Mouse (Mus musculus): ENCODE measurements at regions not wholly inside any gene's neighbourhood (a gene's known extent, or its start where the extent isn't known, plus 50 kb on each side); places are given as distances from the start of the nearest gene placed in this dataset.

DNA sequence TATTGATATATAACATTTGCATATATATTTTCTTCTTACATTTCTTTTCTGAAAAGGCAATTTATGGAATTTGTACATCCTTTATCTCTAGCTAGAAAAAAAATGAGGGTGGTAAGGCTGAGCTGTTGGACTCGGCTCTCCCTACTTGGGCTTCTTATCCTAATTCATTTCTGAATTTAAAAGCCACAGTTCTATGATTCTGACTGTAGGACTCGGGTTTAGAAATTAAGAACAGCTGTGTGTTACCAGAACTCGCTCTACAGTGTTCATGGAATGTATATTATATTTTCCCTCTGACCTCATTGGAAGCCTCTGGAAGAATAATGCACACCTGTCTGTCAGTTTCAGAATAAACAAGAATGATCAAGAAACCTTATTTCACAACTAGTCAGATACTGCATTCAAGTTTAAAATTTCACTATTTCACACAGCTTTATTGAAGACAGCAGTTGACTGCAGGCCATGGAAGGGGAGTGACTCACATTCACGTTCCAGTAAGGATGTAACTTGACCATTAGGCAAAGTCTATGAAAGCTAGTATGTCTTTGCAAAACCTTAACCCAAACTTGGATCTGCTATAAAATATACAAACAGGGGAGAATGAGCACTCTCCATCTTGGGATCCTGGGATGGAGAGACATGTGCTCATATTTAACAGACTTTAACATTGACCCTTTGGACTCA lies 207.4 kb downstream of the Papss1 start:
- 0 out of 2 replicates have a peak, but pooled peaks cover 3% of the 10 kb centered on the region for H3K4me1 ChIP-seq
- WGBS = 65% methylated on average over 4 of the region's 4 CpGs
- ATAC-seq (replicated peaks; ENCODE audit: low FRiP score) = no peak

GRCm38 (mm10) chr3:131772593-131772992 lies 208.0 kb downstream of the Papss1 start:
- no peak overlapping the region for H3K4me3 ChIP-seq (replicated peaks)
- no peaks in the 10 kb centered on the region for H3K9me3 ChIP-seq (replicated peaks)
- H3K4me1 ChIP-seq = 0 out of 2 replicates have a peak, but pooled peaks cover 3% of the 10 kb centered on the region
- no peak overlapping the region for H3K27ac ChIP-seq
- H3K4me2 ChIP-seq = no peak overlapping the region
- no peaks in the 10 kb centered on the region for H3K27me3 ChIP-seq
- WGBS = 66% methylated on average over 5 of the region's 5 CpGs
- no peak for ATAC-seq (replicated peaks; ENCODE audit: low FRiP score)
- no peak overlapping the region for H3K9ac ChIP-seq
- no peaks in the 10 kb centered on the region for H3K36me3 ChIP-seq

More for the DNA sequence above, 207.4 kb downstream of the Papss1 start:
- Histone ChIP-seq H3K9ac (no peak overlapping the region), H3K27ac (no peak overlapping the region), H3K4me3 (replicated peaks) (no peak overlapping the region), H3K27me3 (no peaks in the 10 kb centered on the region), H3K36me3 (no peaks in the 10 kb centered on the region), H3K9me3 (replicated peaks) (no peaks in the 10 kb centered on the region), H3K4me2 (no peak overlapping the region)

DNA sequence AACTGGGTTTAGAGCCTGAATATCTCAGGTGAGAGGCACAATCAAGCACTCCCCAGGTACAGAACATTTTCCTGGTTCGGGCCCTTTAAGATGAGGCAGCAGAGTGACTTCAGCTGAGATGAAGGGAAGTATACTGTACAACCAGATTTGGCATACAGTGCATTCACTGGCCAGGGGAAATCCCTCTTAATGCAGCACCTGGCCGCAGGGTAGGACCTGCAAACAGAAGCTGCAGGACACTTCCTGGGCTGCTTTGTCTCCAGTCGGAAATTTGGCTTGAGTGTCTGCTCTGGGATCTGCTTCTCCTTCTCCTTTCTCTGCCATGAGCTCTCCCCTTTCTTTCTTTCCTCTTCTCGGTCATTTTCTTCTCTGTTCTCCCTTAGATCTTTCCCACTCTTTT lies 210.9 kb downstream of the Papss1 start:
- no peak for ATAC-seq (replicated peaks; ENCODE audit: low FRiP score)
- 81% methylated on average over 4 of the region's 4 CpGs for WGBS

DNA sequence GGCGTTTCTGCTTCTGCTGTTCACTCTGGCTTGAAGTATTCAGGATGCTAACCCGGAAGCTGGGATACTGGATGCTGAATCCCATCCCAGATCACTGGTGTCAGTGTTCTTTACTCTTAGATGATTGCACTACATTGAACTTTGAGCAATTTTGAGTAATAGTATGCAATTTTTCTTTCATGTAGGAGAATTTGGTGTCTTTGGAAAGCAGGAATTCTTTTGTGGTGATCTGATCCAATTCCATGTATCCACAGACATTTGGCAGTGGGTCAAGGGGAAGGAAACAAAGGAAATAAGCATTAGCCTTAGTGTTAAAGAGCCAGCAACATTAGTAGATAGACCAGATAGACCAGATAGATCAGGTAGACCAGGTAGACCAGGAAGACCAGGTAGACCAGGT lies 212.1 kb downstream of the Papss1 start:
- 78% methylated on average over 2 of the region's 2 CpGs for WGBS
- ATAC-seq (replicated peaks; ENCODE audit: low FRiP score) = no peak
- no peak overlapping the region for H3K27ac ChIP-seq
- H3K9me3 ChIP-seq (replicated peaks) = no peaks in the 10 kb centered on the region
- H3K4me3 ChIP-seq (replicated peaks) = no peak overlapping the region
- H3K4me2 ChIP-seq = no peak overlapping the region
- no peaks in the 10 kb centered on the region for H3K4me1 ChIP-seq
- H3K36me3 ChIP-seq = no peaks in the 10 kb centered on the region
- no peak overlapping the region for H3K9ac ChIP-seq
- H3K27me3 ChIP-seq = no peaks in the 10 kb centered on the region

More for the DNA sequence above, 210.9 kb downstream of the Papss1 start:
- Histone ChIP-seq H3K9ac (no peak overlapping the region), H3K4me3 (replicated peaks) (no peak overlapping the region), H3K27me3 (no peaks in the 10 kb centered on the region), H3K4me2 (no peak overlapping the region), H3K4me1 (0 out of 2 replicates have a peak, but pooled peaks cover 3% of the 10 kb centered on the region), H3K27ac (no peak overlapping the region), H3K9me3 (replicated peaks) (no peaks in the 10 kb centered on the region), H3K36me3 (no peaks in the 10 kb centered on the region)

DNA sequence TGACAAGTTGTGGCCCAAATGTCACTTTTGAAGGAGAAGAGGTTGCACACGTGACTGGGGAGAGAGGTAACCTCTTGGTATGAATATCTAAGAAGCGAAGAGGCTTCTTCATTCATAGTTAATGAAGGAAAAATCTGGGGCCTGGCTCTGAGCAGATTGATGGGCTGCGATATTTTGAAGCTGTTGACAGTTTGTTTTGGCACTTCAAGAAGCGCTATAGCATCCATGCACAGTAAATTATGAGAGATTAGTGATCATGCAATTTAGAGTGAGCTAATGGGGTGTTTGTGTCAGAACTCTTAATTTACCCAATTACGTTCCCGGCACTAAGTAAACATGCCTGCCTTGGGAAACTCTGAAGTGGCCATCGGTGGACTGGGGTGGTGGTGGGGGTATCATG lies 215.2 kb downstream of the Papss1 start:
- Histone ChIP-seq H3K9ac (no peak overlapping the region), H3K9me3 (replicated peaks) (no peaks in the 10 kb centered on the region), H3K36me3 (no peaks in the 10 kb centered on the region), H3K4me3 (replicated peaks) (no peak overlapping the region), H3K4me2 (no peak overlapping the region), H3K27ac (no peak overlapping the region), H3K27me3 (no peaks in the 10 kb centered on the region), H3K4me1 (no peaks in the 10 kb centered on the region)
- no peak for ATAC-seq (replicated peaks; ENCODE audit: low FRiP score)
- WGBS = 57% methylated on average over 7 of the region's 7 CpGs

DNA sequence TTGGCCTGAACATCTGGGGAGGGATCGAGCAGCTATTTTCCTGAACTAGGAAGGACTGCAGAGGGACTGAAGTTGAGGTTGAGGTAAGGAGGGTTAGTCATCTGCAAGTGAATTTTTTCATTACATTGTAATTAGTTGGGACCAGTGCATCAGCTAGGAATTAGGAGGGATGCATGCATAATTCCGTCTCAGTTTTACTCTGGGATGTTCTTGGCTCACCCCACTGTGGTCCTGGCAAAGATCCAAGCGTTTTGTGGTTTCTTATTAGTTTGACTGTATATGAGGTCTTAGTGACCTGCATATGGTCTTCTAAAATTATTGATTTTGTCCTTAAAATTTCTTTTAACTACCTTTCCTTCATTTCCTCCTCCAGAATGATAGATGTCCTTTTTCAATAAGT lies 221.0 kb downstream of the Papss1 start:
- Histone ChIP-seq H3K9me3 (replicated peaks) (no peaks in the 10 kb centered on the region), H3K9ac (no peak overlapping the region), H3K27me3 (no peaks in the 10 kb centered on the region), H3K4me2 (no peak overlapping the region), H3K4me1 (no peaks in the 10 kb centered on the region), H3K27ac (no peak overlapping the region), H3K36me3 (no peaks in the 10 kb centered on the region), H3K4me3 (replicated peaks) (no peak overlapping the region)
- ATAC-seq (replicated peaks; ENCODE audit: low FRiP score) = no peak
- 74% methylated on average over 3 of the region's 3 CpGs for WGBS

GRCm38 (mm10) chr3:131788321-131788720 lies 223.8 kb downstream of the Papss1 start:
- no peak overlapping the region for H3K9ac ChIP-seq
- H3K27ac ChIP-seq = no peak overlapping the region
- H3K27me3 ChIP-seq = no peaks in the 10 kb centered on the region
- no peak overlapping the region for H3K4me2 ChIP-seq
- ATAC-seq (replicated peaks; ENCODE audit: low FRiP score) = no peak
- H3K36me3 ChIP-seq = no peaks in the 10 kb centered on the region
- H3K9me3 ChIP-seq (replicated peaks) = no peaks in the 10 kb centered on the region
- H3K4me3 ChIP-seq (replicated peaks) = no peak overlapping the region
- H3K4me1 ChIP-seq = no peaks in the 10 kb centered on the region
- 77% methylated on average over 2 of the region's 2 CpGs for WGBS

GRCm38 (mm10) chr3:131789177-131789576 lies 224.6 kb downstream of the Papss1 start:
- no peaks in the 10 kb centered on the region for H3K4me1 ChIP-seq
- H3K9me3 ChIP-seq (replicated peaks) = no peaks in the 10 kb centered on the region
- H3K9ac ChIP-seq = no peak overlapping the region
- H3K4me2 ChIP-seq = no peak overlapping the region
- no peaks in the 10 kb centered on the region for H3K27me3 ChIP-seq
- H3K27ac ChIP-seq = no peak overlapping the region
- no peak for ATAC-seq (replicated peaks; ENCODE audit: low FRiP score)
- no peak overlapping the region for H3K4me3 ChIP-seq (replicated peaks)
- no peaks in the 10 kb centered on the region for H3K36me3 ChIP-seq

GRCm38 (mm10) chr3:131794056-131794455 lies 229.5 kb downstream of the Papss1 start:
- H3K4me3 ChIP-seq (replicated peaks) = no peak overlapping the region
- no peak for ATAC-seq (replicated peaks; ENCODE audit: low FRiP score)
- WGBS = 77% methylated on average over 1 of the region's 1 CpGs

DNA sequence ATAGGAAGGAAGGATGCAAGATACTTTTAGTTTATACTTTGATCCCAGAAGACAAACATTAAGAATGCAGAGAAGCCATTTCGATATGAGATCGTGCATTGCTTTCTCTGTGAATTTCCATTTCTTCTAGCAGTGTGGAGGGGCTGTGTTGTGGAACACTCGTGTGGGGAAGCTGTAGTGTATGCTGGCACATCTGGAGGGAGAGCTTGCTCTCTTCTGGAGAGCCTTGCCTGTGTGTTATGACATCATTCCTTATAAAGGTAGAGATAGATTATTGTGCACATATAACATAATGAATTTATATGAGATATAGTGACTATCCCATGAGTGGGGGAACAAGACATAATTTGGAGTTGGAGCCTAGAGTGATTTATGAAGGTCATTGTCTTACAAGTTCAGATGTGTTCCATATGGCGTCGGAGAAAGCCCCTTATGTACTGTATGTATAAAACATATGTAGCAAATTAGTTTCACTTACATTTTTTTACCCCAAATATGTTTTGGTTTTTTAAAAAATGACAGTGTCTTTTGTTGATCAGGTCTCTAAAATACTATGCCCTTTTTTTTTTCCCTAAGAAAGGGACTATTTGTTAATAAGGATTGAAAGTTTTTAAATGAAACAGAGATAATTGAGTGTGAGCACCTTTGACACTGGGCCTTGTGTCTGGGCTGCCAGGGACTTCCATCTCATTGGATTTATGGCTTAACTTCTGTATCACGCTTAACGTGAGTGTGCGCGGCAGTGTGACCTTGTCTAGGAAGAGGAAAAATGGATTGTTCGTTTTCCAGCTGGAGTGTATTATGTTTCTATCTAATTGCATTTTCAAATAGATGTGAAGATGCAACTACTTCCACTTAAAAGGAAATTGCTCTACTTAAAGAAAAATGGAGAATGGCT lies 230.8 kb downstream of the Papss1 start:
- ATAC-seq (replicated peaks; ENCODE audit: low FRiP score) = no peak
- no peaks in the 10 kb centered on the region for H3K4me1 ChIP-seq
- no peak overlapping the region for H3K4me2 ChIP-seq
- no peak overlapping the region for H3K4me3 ChIP-seq (replicated peaks)
- H3K36me3 ChIP-seq = no peaks in the 10 kb centered on the region
- H3K9ac ChIP-seq = no peak overlapping the region
- no peaks in the 10 kb centered on the region for H3K9me3 ChIP-seq (replicated peaks)
- WGBS = 33% methylated on average over 10 of the region's 10 CpGs
- no peaks in the 10 kb centered on the region for H3K27me3 ChIP-seq
- no peak overlapping the region for H3K27ac ChIP-seq

More at GRCm38 (mm10) chr3:131794056-131794455, 229.5 kb downstream of the Papss1 start:
- Histone ChIP-seq H3K27ac (no peak overlapping the region), H3K36me3 (no peaks in the 10 kb centered on the region), H3K27me3 (no peaks in the 10 kb centered on the region), H3K4me1 (no peaks in the 10 kb centered on the region), H3K9me3 (replicated peaks) (no peaks in the 10 kb centered on the region), H3K9ac (no peak overlapping the region), H3K4me2 (no peak overlapping the region)

GRCm38 (mm10) chr3:131799774-131800173 lies 235.2 kb downstream of the Papss1 start:
- no peak overlapping the region for H3K4me3 ChIP-seq (replicated peaks)
- no peak for ATAC-seq (replicated peaks; ENCODE audit: low FRiP score)
- WGBS = 75% methylated on average over 4 of the region's 4 CpGs

DNA sequence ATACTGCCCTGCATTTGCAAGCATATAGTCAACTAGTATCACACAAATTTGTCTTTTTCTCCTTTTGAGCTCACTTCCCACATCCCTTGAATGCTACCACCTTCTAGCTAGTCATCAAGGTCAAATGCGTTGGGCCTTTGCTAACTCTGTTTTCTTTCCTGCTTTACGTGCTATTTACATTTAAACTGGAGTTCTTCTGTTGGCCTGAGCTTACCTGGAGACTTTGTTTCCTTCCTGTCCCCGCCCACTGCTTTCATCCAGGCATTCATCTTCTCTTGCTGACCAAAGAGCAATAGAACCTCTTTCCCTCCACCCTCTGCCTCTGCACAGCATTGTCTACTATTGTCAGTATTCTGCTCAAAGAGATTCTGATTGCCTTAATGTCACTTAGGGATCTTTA lies 237.0 kb downstream of the Papss1 start:
- Histone ChIP-seq H3K9me3 (replicated peaks) (no peaks in the 10 kb centered on the region), H3K27me3 (no peaks in the 10 kb centered on the region), H3K27ac (no peak overlapping the region), H3K4me2 (no peak overlapping the region), H3K9ac (no peak overlapping the region), H3K4me3 (replicated peaks) (no peak overlapping the region), H3K4me1 (no peaks in the 10 kb centered on the region), H3K36me3 (no peaks in the 10 kb centered on the region)
- ATAC-seq (replicated peaks; ENCODE audit: low FRiP score) = no peak
- WGBS = 76% methylated on average over 3 of the region's 3 CpGs

More at GRCm38 (mm10) chr3:131799774-131800173, 235.2 kb downstream of the Papss1 start:
- Histone ChIP-seq H3K27ac (no peak overlapping the region), H3K9ac (no peak overlapping the region), H3K9me3 (replicated peaks) (no peaks in the 10 kb centered on the region), H3K4me2 (no peak overlapping the region), H3K4me1 (no peaks in the 10 kb centered on the region), H3K36me3 (no peaks in the 10 kb centered on the region), H3K27me3 (no peaks in the 10 kb centered on the region)
